Mouse (Mus musculus) frontal cortex, adult 2 months (tissue): ENCODE measurements at regions not wholly inside any gene's neighbourhood (a gene's known extent, or its start where the extent isn't known, plus 50 kb on each side); places are given as distances from the start of the nearest gene placed in this dataset.
"Not testable (repeated sequence)": the region's sequence is repeated elsewhere in the genome, so short reads cannot be mapped to it uniquely, and the experiment has no call there.

Source experiments
- DNase-seq, 2 experiments: peaks; one replicate each; pipeline ENCODE4 v3.0.0; 2022; ENCODE audit warnings: low spot score in 1 of 2; ENCODE audit errors: extremely low spot score in 1 of 2

DNA sequence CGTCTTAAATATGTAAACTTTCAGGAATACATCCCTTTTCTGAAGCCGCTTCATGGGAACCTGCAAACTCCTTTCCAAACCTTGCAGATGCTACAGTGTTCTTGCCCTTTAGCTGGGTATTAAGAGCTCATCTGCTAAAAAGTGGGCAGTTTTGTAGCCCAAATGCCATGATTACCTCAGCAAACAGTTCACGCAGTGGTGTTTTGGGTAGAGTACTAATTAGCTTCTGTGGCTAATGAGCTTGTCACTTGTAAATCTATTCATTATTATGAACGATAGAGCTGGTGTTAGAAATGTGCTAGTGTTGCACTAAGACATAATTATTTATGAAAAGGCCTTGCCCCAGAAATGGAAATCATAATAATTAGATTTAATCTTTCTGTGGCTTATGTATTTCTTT lies 506.1 kb upstream of the Ccng1 start:
- no peak for DNase-seq

DNA sequence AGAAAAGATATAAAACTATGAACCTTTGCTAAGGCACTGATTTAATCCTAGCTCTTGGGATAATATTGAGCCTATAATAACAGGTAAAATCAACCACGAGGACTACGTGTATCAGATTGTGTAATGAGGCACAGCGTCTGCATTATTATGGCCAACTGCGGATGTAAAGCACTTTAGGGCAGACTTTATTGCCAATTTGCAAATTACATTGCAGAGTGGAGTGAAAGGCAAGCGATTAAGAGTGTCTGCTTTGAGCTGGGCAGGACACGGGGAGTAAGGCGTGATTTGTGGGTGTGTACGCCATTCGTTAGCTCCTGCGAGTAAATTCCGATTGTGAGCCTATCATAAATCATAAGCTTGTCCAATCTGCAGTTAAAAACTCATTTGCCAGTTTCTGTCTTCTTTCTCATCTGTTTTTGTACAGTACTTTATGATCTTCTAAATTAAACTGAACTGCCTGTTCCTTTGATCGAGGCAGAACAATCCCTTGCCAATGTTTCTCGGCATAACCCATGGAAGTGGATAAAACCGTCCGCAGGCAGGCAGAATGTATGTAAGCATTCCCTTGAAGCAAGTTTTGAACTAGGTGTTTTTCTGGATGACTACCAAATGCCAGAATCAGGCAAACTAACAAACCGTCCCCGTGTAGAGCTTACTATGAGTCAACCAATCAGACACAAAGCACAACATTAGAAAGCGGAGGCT lies 505.0 kb upstream of the Ccng1 start:
- DNase-seq, result peak in 1 of 2 experiments; percentile 4

DNA sequence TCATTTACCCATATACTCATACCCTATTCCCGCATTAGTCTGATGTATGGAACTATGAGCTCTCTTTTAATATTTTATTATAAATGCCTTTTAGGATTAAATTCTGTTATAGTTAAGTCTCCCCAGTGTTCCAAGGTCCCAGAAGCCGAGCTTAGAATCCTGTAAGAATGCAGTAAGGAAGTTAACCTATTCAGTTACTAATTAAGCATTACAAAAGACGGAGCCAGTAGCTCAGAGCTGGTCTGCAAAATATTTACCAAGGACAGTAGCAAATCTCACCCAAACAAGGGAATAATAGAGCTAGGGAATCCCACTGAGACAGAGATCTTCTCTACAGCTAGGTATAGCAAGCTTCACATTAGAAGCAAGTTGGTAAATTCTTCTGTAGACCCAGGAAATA lies 459.4 kb upstream of the Ccng1 start:
- DNase-seq, result not testable (repeated sequence)

DNA sequence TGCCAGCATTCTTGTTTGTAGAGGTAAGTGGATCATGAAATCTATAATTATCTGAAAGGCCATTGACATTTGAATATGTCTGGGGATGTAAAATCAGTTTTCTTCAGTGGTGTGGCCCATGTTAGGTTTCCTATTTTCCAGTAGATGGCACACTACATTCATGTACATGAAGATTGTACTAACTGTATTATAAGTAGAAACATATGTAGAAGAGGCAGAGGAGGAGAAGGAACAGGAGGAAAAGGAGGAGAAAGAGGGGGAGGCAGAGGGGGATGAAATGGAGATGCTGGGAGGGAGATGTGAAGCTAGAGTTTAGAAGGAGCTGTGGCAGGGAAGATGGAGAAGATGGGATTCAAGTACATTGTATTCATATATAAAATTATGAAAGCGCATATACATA lies 447.1 kb upstream of the Ccng1 start:
- peak; percentile 14 to 46 for DNase-seq

DNA sequence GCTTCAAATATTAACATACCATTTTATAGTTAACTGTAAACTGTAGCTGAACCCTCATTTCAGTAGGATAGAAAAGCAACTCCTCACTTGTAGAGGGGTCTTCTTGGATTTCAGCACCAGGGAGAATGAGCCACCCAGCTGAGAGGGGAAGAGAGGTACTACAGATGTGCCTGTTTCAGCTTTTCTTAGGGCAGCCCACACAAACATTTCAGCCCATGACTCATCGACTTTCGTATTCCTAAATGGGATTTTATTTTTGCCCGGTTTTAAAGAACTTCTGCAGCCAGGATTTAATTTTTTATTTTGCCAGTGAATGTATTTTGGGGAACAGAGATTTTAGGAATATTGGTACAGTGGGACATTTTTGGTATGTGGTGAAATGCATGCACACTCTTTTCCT lies 438.9 kb upstream of the Ccng1 start:
- peak in 1 of 2 experiments; percentile 42 for DNase-seq

DNA sequence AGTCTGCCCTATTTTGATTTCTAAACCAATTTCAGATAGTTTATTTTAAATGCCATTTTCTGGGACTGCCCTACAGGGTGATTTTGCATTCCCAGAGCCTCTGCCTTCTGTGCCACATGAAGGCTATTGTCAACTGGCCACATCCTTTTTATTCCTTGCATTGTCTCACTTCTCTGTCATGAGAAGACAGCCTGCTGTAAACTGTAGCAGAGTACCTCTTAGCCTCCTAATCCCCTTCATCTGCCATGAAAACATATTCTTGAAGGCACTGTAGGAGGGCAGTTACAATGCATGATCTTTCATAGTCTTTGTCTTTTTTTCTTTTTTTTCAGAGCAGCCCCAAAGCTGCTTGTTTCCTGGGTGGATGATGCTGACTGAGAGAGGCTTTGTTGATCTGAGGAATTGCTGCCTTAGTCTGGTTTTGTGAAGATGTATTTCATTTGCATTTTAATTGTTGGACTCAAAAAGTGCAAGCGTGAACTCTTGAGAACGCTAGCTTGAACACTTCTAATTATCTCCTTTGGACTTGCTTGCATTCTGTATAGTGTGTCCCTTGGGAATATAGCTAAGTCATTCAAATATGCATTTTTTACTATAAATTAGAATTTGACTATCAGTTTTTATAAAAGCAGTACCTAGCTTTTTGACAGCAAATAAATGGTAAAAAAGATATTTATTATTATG lies 405.5 kb upstream of the Ccng1 start:
- no peak for DNase-seq

DNA sequence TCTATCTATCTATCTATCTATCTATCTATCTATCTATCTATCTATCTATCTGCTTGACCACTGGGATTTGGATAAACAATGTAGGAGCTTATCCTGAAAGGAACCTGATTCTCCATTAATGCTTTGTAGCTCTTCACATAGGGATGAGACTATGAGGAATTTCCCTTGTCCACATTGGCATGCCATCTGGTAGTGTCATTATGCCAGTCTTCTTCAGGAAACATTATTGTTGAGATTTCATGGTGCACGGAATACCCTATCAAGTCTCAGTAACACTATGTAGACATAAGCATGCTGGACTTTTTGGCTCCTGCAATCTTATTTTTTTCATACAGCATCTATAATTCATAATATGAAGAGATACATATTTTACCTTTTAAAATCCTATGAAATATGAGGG lies 404.8 kb upstream of the Ccng1 start:
- DNase-seq, result no peak

DNA sequence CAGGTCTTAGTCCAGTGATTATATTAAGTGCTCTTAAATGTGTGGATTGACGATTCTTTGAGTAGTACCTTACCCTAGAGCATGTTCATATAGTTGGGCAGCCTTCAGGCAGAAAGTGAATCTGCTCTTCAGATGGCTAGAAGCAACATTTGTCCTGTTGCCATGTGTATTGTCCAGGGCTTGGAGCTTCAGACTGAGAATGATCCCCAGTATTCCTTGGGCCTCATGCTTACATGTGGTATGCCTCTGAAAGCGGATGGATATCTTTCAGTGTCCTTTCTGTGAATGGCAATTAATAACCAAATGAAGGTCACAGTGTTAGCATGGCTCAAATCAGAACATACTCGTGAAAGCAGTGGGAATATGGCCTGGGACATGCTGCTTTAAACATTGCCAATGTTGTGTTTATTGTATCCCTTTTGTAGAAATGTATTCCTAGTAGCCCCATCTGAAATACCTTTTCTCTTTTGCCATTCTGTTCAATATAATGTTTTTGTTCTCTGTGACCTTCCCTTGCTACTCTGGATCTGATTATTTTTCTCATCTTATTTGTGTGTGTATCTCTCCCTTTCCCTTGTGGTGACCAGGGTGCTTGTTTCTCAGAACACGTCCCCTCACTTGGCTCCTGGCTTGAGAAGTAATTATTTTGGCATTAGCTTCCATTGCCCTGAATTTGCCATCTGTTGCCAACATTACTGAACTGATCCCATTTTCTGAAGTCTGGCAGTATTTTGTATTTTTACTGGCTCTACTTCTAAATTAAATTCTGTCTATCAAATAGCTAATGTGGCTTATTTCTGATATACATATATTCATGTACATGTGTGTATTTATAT lies 403.9 kb upstream of the Ccng1 start:
- peak in 1 of 2 experiments; percentile 25 for DNase-seq

DNA sequence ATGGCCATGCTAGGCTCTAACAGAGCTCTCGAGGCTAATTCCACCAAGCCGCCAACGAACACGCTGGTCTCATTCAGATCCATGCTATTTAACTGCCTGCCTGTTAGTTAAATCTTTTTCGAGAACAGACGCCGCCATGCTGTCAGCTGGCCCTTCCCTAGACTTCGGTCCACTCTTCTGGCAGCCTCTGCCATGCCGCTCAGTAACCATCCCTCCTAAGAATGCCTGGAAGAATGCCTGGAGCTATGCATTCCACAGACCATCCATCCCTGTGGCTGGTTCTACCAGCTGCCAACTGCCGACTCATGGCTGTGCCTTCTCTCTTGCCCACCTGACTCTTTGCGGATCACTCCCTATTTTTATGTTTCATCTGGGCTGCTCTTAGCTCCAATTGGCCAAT lies 402.2 kb upstream of the Ccng1 start:
- DNase-seq, result no peak
